Mouse (Mus musculus) stomach, postnatal 0 days (tissue): Measurements from ENCODE around the gene Olfr1449.
"Not testable (repeated sequence)": the region's sequence is repeated elsewhere in the genome, so short reads cannot be mapped to it uniquely, and the experiment has no call there.

Experiments
- CTCF ChIP-seq: IDR thresholded peaks from 2 replicates; pipeline ENCODE4 v1.5.1; 2016; ENCODE audit warnings: antibody characterized with exemption, low read depth, mild to moderate bottlenecking, moderate library complexity
- EP300 ChIP-seq: optimal IDR thresholded peaks from 2 replicates; pipeline ENCODE3; 2016; ENCODE audit warnings: antibody characterized with exemption

- TF ChIP-seq CTCF, EP300: not testable (repeated sequence)
Measured at GRCm38 (mm10) chr19:12970082-12970481, 39.4 kb downstream of the Olfr1449 start.
